Mouse (Mus musculus) limb, embryonic 14.5 days (tissue): ENCODE results near the gene Dnase1. TPM values are rescaled to one million over a fixed set of nuclear protein-coding genes. Genes with fewer than 3 reads are reported as not detected.
A peak's percentile ranks its signal among the peaks of the same experiment; 100 is the strongest.
"Not testable (repeated sequence)": the region's sequence is repeated elsewhere in the genome, so short reads cannot be mapped to it uniquely, and the experiment has no call there.

Source experiments
- ATAC-seq: fragments of 200-750 bp; cut with Nextera tagmentation; 2 replicates; pipeline ENCODE4 v1.8.0; 2017; ENCODE audit warnings: low read depth, moderate number of reproducible peaks, moderate TSS enrichment; ENCODE audit not compliant: low FRiP score
- DNase-seq: peaks from one replicate; pipeline ENCODE4 v3.0.0-alpha.2; 2015; ENCODE audit warnings: low spot score
- H3K27ac ChIP-seq: fragments of 300-500 bp; sonication (generic); replicated peaks from 2 replicates; pipeline ENCODE4 v1.5.1; 2014; ENCODE audit warnings: low read depth, mild to moderate bottlenecking, low read length, moderate library complexity, mixed read lengths
- H3K27me3 ChIP-seq: fragments of 300-500 bp; sonication (generic); 2 replicates; pipeline ENCODE4 v1.6.1; 2014; ENCODE audit warnings: low read length, mixed read lengths; ENCODE audit not compliant: control insufficient read depth, insufficient read depth
- H3K36me3 ChIP-seq: fragments of 300-500 bp; sonication (generic); 2 replicates; pipeline ENCODE4 v1.6.1; 2014; ENCODE audit warnings: mild to moderate bottlenecking, low read length, moderate library complexity, mixed read lengths; ENCODE audit not compliant: control insufficient read depth, insufficient read depth
- H3K4me1 ChIP-seq: fragments of 300-500 bp; sonication (generic); 2 replicates; pipeline ENCODE4 v1.6.1; 2014; ENCODE audit warnings: antibody characterized with exemption, low read length, mixed read lengths; ENCODE audit not compliant: control insufficient read depth, insufficient read depth
- H3K4me2 ChIP-seq: fragments of 300-500 bp; sonication (generic); replicated peaks from 2 replicates; pipeline ENCODE4 v1.6.1; 2014; ENCODE audit warnings: low read depth, mild to moderate bottlenecking, low read length, moderate library complexity; ENCODE audit not compliant: severe bottlenecking
- H3K4me3 ChIP-seq: fragments of 300-500 bp; sonication (generic); replicated peaks from 2 replicates; pipeline ENCODE4 v1.5.1; 2014; ENCODE audit warnings: low read length
- H3K9ac ChIP-seq: fragments of 300-500 bp; sonication (generic); 2 replicates; pipeline ENCODE4 v1.6.1; 2014; ENCODE audit warnings: mild to moderate bottlenecking, low read depth, low read length, moderate library complexity; ENCODE audit not compliant: severe bottlenecking
- H3K9me3 ChIP-seq: fragments of 300-500 bp; sonication (generic); 2 replicates; pipeline ENCODE4 v1.6.1; 2016; ENCODE audit warnings: low read length; ENCODE audit not compliant: control insufficient read depth
- POLR2A ChIP-seq: fragments of 200-500 bp; IDR thresholded peaks from 2 replicates; pipeline ENCODE4 v1.8.0; 2012; ENCODE audit warnings: inconsistent platforms, mild to moderate bottlenecking, moderate library complexity, borderline replicate concordance; ENCODE audit not compliant: insufficient read depth, insufficient read length; ENCODE audit errors: extremely low read depth
- WGBS: fragments of 180-500 bp; shearing (Covaris S2); extraction: QIAGEN DNeasy Blood & Tissue Kit; methylation state at CpG from one replicate; pipeline ENCODE4 v1.1.7; 2014; 5-methylcytosine and 5-hydroxymethylcytosine counted together
- polyA plus RNA-seq, 2 experiments: library from polyadenylated mRNA; depleted of rRNA in 1 of 2; stranded (reverse) in 1 of 2; unstranded in 1 of 2; fragments of >200 nt; fragmentation: Nextera tagmentation in 1 of 2; extraction: Ambion mirVana in 1 of 2; gene quantifications; 2 replicates each; pipeline versions ENCODE4 v1.2.1 to v1.2.3; 2012 to 2014

Dnase1 gene
- polyA plus RNA-seq (2012; rRNA removed) (0.01 and 0.10 TPM in 2 replicates), polyA plus RNA-seq (2014; fragmentation: Nextera tagmentation; extraction: Ambion mirVana) (5.3 and 6.2 TPM in 2 replicates)

GRCm38 (mm10) chr16:4036807-4037206, at the start of gene Dnase1:
Gene Dnase1, plus strand, starts transcription at chr16:4036942.
- Histone ChIP-seq H3K4me2 (no peak within 1 kb of the TSS), H3K36me3 (peaks cover 44% of the 10 kb centered on the region), H3K27me3 (no peaks in the 10 kb centered on the region), H3K9ac (no peak within 1 kb of the TSS), H3K4me1 (no peaks in the 10 kb centered on the region), H3K9me3 (no peaks in the 10 kb centered on the region), H3K27ac (no peak within 1 kb of the TSS), H3K4me3 (no peak within 1 kb of the TSS)
- DNase-seq (no peak), ATAC-seq (no peak)
- no peak for TF ChIP-seq POLR2A
- 93% methylated on average over 5 of the region's 5 CpGs for WGBS

- no peak for ATAC-seq
These were observed 48.3 kb upstream of the Dnase1 start for GRCm38 (mm10) chr16:3988410-3988809.

GRCm38 (mm10) chr16:4003489-4004398, 33.0 kb upstream of the Dnase1 start, which contains the start of gene Slx4:
Gene Slx4, minus strand, starts transcription at chr16:4003770.
- TF ChIP-seq POLR2A, result peak; percentile 63; the same call in 1 of the 2 replicates
- peak within 1 kb of the TSS; percentile 82 for H3K27ac ChIP-seq
- no peaks in the 10 kb centered on the region for H3K27me3 ChIP-seq
- WGBS, result 1% methylated on average over 58 of the region's 58 CpGs
- H3K4me1 ChIP-seq, result peaks cover 12% of the 10 kb centered on the region
- H3K4me3 ChIP-seq, result peak within 1 kb of the TSS; percentile 70
- H3K4me2 ChIP-seq, result peak within 1 kb of the TSS; percentile 85
- H3K36me3 ChIP-seq, result peaks cover 20% of the 10 kb centered on the region
- peak; percentile 98 for DNase-seq
- H3K9me3 ChIP-seq, result no peaks in the 10 kb centered on the region
- ATAC-seq, result peak; percentile 96
- peak within 1 kb of the TSS; percentile 85 for H3K9ac ChIP-seq

More at GRCm38 (mm10) chr16:3988410-3988809, 48.3 kb upstream of the Dnase1 start:
- H3K27ac ChIP-seq, result no peak overlapping the region
- no peak overlapping the region for H3K4me3 ChIP-seq
- H3K9ac ChIP-seq, result no peak overlapping the region
- no peaks in the 10 kb centered on the region for H3K9me3 ChIP-seq
- no peak overlapping the region for H3K4me2 ChIP-seq
- DNase-seq, result no peak
- no peaks in the 10 kb centered on the region for H3K27me3 ChIP-seq
- H3K4me1 ChIP-seq, result no peaks in the 10 kb centered on the region
- WGBS, result 92% methylated on average over 4 of the region's 4 CpGs
- TF ChIP-seq POLR2A, result no peak
- peaks cover 92% of the 10 kb centered on the region for H3K36me3 ChIP-seq

- H3K4me2 ChIP-seq, result no peak overlapping the region
- no peak overlapping the region for H3K9ac ChIP-seq
- DNase-seq (no peak), ATAC-seq (no peak)
- H3K27ac ChIP-seq, result no peak overlapping the region
- H3K4me1 ChIP-seq, result no peaks in the 10 kb centered on the region
- H3K27me3 ChIP-seq, result no peaks in the 10 kb centered on the region
- H3K36me3 ChIP-seq, result no peaks in the 10 kb centered on the region
- H3K9me3 ChIP-seq, result no peaks in the 10 kb centered on the region
- 74% methylated on average over 4 of the region's 4 CpGs for WGBS
- no peak overlapping the region for H3K4me3 ChIP-seq
- no peak for TF ChIP-seq POLR2A
These were observed 23.7 kb upstream of the Dnase1 start for GRCm38 (mm10) chr16:4012882-4013570.

GRCm38 (mm10) chr16:4014040-4014668, 22.6 kb upstream of the Dnase1 start:
- Histone ChIP-seq H3K27me3 (no peaks in the 10 kb centered on the region), H3K4me3 (no peak overlapping the region), H3K27ac (no peak overlapping the region), H3K4me2 (no peak overlapping the region), H3K9me3 (no peaks in the 10 kb centered on the region), H3K36me3 (no peaks in the 10 kb centered on the region), H3K9ac (no peak overlapping the region), H3K4me1 (no peaks in the 10 kb centered on the region)
- ATAC-seq (no peak), DNase-seq (no peak)
- 67% methylated on average over 5 of the region's 5 CpGs for WGBS
- TF ChIP-seq POLR2A, result no peak

- 81% methylated on average over 17 of the region's 17 CpGs for WGBS
- not testable (repeated sequence) for DNase-seq, H3K36me3 ChIP-seq, H3K4me1 ChIP-seq, H3K27ac ChIP-seq, H3K4me3 ChIP-seq, H3K9ac ChIP-seq, ATAC-seq, H3K27me3 ChIP-seq, H3K4me2 ChIP-seq, H3K9me3 ChIP-seq
These were observed 20.0 kb upstream of the Dnase1 start for GRCm38 (mm10) chr16:4016786-4017185.

- H3K9me3 ChIP-seq, ATAC-seq, H3K4me1 ChIP-seq, H3K4me3 ChIP-seq, DNase-seq, H3K27ac ChIP-seq, H3K27me3 ChIP-seq, H3K36me3 ChIP-seq, H3K4me2 ChIP-seq, H3K9ac ChIP-seq: not testable (repeated sequence)
- 68% methylated on average over 6 of the region's 6 CpGs for WGBS
These were observed 19.3 kb upstream of the Dnase1 start for GRCm38 (mm10) chr16:4017466-4017865.
